Mouse (Mus musculus): ENCODE measurements around the gene Siah2. TPM values are rescaled to one million over a fixed set of nuclear protein-coding genes. Genes with fewer than 3 reads are reported as not detected.

Gene Siah2
- total RNA-seq (2022), result 10 to 100 TPM; 13.7 to 17.1 (median 16.5) TPM

DNA sequence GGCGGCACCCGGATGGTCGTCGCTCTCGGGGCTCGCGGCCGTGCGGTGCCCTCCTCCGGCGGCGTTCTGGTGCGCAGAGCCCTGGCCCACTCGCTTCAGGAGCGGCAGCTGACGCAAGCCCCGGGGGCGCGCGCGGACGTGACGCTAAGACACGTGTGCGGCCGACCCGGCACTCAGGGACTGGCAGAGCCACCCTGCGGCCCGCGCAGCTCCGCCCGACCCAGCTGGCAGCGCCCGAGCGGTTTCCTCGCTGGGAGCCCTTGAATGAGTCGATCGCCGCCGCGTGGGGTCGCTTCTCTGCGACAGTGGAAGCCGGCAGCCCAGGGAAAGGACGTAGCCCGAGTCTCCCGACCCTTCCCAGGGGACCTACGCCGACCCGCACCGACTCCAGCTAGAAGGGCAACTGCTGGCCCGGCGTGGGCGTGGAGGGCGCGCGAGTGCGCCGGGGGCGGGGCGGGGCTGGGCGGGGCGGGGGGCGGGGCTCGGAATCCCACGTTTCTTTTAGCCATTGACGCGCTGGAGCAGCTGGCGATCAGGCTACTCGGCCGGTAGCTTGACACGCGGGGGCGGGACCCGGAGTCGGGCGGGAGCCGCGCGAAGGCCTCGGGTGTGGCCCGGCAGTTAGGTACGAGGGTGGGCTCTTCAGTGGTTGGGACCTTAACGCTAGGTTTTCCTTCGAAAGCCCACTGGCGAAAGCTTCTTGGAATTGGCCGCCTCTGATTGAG is at the start of gene Siah2:
Gene Siah2 (minus strand): TSS at position 404 of the 725 bp plus-strand sequence.
- DNase-seq (ENCODE audit: low spot score in 2 of 2), result peak; percentile 87 to 94

GRCm38 (mm10) chr3:58739536-58739935 is 47.3 kb upstream of the Siah2 start:
- no peak for DNase-seq (ENCODE audit: low spot score in 2 of 2)

DNA sequence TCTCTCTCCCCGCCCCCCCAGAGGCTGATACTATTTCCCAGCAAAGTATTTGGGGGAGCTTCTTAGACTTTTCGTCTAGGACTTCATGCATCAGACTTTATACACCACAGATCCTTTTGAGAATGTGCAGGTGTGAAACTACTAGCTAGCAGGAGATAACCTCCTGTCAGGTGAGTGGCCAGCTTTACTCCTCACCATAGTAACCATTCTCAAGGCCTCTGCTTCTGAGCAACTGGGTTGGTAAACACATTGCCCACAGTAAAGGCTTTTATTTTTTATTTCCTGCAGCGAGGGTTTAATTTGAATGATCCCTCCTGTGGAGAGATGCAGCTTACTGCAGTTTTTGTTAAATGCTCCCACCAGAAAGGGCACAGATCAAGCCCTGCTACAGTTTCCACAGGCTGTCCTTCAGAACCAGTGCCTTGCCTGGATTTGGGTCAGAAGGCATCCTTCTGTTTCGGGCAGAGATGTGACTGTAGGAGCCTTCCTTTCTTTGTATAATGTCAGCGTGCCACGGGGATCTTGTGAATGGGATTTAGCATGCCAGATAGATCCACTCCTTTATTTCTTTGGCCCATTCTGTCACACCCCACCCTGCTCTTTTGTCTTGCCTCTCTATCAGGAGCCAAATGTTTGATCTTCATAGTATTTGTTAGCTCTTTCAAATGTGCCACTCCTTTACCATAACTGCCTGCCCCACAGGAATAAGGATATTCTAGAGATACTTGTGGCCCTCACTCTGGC is 46.3 kb upstream of the Siah2 start:
- no peak for DNase-seq (ENCODE audit: low spot score in 2 of 2)

DNA sequence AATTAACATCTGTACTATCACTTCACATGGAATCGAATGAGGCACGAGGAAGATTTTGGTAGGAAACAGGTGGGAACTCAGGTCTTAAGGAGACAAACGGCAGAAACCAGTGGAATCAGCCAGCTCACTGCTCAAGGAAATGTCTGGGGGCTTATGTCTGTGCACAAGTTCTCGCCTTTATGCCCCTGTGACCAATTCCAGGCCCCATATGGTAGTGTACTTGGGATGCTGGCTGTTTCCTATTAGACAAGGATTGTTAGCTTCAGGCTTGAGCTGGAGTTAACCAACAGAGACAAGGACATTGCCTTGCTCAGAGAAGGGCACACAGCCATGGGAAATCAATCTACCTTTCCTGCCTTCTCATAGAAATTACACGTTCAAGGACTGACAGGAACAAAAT is 39.3 kb upstream of the Siah2 start:
- no peak for DNase-seq (ENCODE audit: low spot score in 2 of 2)

GRCm38 (mm10) chr3:58730580-58730979 is 38.4 kb upstream of the Siah2 start:
- DNase-seq (ENCODE audit: low spot score in 2 of 2), result no peak

DNA sequence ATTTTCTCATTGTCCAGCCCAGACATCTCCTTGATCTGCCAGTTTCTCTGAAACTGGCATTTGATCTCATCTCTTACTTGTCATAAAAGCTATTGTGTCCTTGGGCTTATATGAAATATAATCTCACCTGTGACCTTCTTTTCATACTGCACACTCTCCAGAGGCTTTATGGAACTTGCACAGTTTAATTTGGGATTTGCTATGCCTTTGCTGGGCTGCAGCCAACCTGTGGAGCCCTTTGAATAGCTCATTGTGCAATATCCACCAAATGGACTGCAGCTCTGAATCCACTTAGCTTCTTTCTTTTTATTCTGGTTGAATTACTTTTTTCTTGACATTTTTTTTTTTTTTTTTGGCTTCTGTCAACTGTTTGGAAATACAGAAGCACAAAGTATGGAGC is 37.3 kb upstream of the Siah2 start:
- DNase-seq (ENCODE audit: low spot score in 2 of 2), result no peak

DNA sequence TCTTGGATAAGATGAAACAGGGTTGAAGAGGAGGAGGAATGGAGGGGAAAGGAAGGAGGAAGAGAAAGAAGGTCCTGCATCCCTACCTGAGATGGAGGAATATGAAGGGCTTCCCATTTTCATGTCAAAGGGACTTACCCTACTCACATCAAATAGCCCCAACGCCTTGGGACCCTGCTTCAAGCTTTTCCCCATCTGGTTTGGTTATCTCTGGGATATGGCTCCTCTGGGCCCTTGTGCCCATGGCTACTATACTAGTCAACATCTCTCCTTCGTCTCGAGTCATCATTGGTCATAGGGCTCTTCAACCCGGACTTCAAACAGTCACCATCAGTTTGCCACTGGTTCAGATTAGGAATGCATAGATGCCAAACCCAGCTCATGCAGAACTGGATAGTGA is 35.4 kb upstream of the Siah2 start:
- DNase-seq (ENCODE audit: low spot score in 2 of 2), result no peak

- DNase-seq (ENCODE audit: low spot score in 2 of 2), result peak in 1 of 2 experiments; percentile 18
Measured at GRCm38 (mm10) chr3:58727012-58727411, 34.8 kb upstream of the Siah2 start.

DNA sequence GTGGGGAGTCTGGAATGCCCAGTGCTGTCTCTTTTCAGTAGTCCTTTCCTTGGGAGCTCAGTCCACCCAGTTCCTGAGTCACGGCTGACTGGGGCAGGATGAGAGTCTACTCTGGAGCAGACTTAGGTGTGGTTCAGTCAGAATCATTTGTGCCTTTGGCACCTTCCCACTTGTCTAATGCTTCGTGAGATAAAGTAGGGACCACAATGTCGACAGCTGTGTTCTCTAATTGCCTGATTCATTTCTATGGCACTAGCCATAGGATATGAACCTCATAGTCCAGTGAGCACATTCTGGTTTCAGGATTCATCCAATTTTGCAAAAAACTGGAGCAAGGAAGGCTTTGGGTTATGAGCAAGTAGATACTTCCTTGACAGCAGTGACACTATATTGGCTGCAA is 34.2 kb upstream of the Siah2 start:
- DNase-seq (ENCODE audit: low spot score in 2 of 2), result no peak

GRCm38 (mm10) chr3:58724815-58725214 is 32.6 kb upstream of the Siah2 start:
- no peak for DNase-seq (ENCODE audit: low spot score in 2 of 2)

DNA sequence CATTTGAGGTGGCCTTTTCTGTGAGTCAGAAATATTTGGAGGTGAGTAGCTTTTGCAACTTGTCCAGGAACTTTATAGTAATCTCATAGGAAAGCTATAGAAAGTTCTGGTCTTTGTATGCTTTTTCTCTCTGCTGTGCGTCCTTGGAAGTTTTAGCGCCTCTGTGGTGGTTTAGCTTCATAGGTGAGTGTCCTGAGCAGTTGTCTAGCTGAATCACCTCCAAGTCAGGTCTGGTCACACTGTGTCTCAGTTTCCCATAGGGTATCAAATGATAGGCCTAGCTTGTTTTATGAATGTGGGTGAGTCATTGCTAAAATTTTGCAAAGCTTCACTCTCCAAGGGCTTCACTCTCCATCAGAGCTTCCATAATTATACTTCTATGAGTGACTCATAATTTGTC is 31.5 kb upstream of the Siah2 start:
- DNase-seq (ENCODE audit: low spot score in 2 of 2), result no peak

DNA sequence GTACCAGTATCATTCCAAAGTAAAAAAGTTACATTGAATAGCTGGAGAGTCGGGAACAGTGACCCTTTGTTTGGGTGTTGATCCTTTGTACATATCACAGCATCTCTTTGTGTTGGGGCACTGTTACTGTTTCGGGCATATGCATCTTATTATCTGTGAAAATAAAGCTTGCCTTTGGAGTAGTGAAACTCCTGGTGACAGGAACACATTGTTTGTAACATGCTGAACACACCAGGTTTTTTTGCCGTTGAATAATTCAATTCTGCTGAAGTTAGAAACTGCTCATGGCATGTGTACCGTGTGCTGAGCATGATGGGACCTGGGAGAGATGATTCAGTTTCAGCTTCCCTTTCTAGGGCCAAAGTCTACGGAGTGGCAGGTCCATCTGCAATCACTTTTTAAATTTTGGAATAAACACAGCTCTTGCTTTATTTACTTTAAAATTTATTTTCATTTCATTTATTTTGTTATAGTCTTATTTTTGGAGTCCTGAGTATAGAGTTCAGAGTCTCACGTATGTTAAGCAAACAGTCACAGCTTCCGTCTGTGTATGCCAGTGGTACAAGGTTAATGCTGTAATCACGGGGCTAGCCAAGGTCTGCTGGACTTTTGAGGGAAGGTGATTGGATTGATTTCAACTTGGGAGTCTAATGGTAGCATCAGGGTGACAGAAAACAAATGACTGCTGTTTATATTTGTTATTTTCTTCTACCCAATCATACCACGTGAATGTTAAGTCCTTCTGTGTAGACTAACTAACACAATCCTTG is 27.4 kb upstream of the Siah2 start:
- no peak for DNase-seq (ENCODE audit: low spot score in 2 of 2)

GRCm38 (mm10) chr3:58716705-58717104 is 24.5 kb upstream of the Siah2 start:
- DNase-seq (ENCODE audit: low spot score in 2 of 2), result no peak

DNA sequence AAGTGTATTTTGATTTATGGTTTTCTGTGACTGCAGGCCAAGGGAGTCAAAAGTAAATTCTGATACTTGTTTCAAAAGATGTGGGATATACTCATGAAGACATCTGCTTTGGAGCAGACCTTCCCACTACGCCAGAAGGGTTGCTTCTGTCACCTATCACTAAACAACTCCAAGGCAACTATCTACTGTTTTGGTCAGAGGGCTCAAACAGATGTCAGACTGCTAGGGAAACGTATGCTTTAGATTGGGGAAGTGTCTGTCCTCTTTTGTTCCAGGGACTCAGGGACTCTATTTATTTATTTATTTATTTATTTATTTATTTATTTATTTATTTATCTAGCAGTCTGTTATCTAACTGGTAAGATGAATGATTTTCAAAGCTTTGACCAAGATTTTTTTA is 22.6 kb upstream of the Siah2 start:
- DNase-seq (ENCODE audit: low spot score in 2 of 2), result no peak

GRCm38 (mm10) chr3:58714034-58714433 is 21.8 kb upstream of the Siah2 start:
- no peak for DNase-seq (ENCODE audit: low spot score in 2 of 2)

DNA sequence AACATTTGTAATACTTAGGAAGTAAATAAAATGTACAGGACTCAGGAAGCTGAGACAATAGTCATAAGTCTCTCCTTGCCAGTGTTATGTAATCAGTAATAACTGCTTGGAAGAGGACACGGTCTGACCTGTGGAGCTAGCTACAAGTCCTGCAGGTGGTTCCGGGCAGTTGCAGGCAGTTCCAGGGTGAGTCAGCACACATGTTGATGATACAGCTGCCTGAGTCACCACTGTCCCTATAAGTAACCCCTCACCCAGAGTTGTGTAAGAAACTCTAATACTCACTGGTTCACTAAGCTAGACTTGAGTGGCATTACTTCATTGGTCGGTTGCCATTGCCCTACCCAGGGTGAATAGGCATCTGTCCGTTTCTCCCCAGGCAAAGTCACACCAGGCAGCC is 21.0 kb upstream of the Siah2 start:
- DNase-seq (ENCODE audit: low spot score in 2 of 2), result no peak

DNA sequence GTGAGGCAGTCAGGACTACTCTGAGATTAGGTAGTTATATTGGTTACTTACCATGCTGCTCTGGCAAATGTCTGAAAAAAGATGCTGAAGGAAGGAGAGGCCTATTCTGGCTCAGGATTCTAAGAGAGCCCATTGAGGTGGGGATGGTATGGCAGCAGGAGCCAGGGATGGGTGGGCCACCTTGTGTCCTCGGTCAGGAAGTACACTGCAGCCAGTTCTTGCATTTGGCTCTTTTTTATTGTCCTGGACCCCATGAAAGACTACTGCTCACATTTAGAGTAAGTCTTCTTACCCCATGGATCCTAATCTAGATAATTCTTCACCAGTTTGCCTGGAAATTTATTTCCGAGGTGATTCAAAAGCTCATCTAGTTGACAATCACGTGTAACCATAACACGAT is 12.3 kb upstream of the Siah2 start:
- no peak for DNase-seq (ENCODE audit: low spot score in 2 of 2)

GRCm38 (mm10) chr3:58703748-58704147 is 11.5 kb upstream of the Siah2 start:
- DNase-seq (ENCODE audit: low spot score in 2 of 2), result no peak

DNA sequence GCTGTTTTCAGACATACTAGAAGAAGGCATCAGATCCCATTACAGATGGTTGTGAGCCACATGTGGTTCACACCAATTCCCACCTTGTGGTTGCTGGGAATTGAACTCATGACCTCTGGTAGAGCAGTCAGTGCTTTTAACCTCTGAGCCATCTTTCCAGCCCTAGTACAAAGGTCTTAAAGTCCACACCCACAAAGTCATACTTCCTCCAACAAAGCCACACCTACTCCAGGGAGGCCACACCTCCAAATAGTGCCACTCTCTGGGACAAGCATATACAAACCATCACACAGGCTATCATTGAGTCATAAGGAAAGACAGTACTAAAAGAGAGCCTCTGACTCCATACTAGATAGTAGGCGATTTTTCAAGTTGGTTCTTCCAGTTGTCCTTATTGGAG is 10.1 kb upstream of the Siah2 start:
- no peak for DNase-seq (ENCODE audit: low spot score in 2 of 2)

- DNase-seq (ENCODE audit: low spot score in 2 of 2), result no peak
Measured at GRCm38 (mm10) chr3:58701441-58701840, 9.2 kb upstream of the Siah2 start.

- DNase-seq (ENCODE audit: low spot score in 2 of 2), result no peak
Measured at GRCm38 (mm10) chr3:58697926-58698325, 5.7 kb upstream of the Siah2 start.

GRCm38 (mm10) chr3:58696806-58697205 is 4.6 kb upstream of the Siah2 start:
- no peak for DNase-seq (ENCODE audit: low spot score in 2 of 2)
